Mouse (Mus musculus): ENCODE measurements around the gene H3f3b. TPM values are rescaled to one million over a fixed set of nuclear protein-coding genes. Genes with fewer than 3 reads are reported as not detected.
"Not testable (repeated sequence)": the region's sequence is repeated elsewhere in the genome, so short reads cannot be mapped to it uniquely, and the experiment has no call there.

Gene H3f3b
- polyA plus RNA-seq, 1 experiment: 908 TPM

- Histone ChIP-seq H3K27me3 (replicated peaks) (no peaks in the 10 kb centered on the region), H3K4me3 (replicated peaks) (peak overlapping the region; percentile 92), H3K4me1 (peaks cover 65% of the 10 kb centered on the region), H3K9me3 (no peaks in the 10 kb centered on the region), H3K36me3 (replicated peaks; ENCODE audit: low read length) (peaks cover 28% of the 10 kb centered on the region)
- TF ChIP-seq GATA1 (IDR thresholded peaks at IDR 0.05; ENCODE audit: borderline replicate concordance, low read length) (no peak), FLI1 (IDR thresholded peaks at IDR 0.05; ENCODE audit: low read length) (no peak)
These were observed 3.4 kb upstream of the H3f3b start for GRCm38 (mm10) chr11:116030898-116031845.

- H3K9me3 ChIP-seq: no peaks in the 10 kb centered on the region
- peaks cover 67% of the 10 kb centered on the region for H3K4me1 ChIP-seq
- H3K4me3 ChIP-seq (replicated peaks): peak within 1 kb of the TSS; percentile 92
- TF ChIP-seq GATA1 (IDR thresholded peaks at IDR 0.05; ENCODE audit: borderline replicate concordance, low read length): no peak
- TF ChIP-seq FLI1 (IDR thresholded peaks at IDR 0.05; ENCODE audit: low read length): no peak
- H3K36me3 ChIP-seq (replicated peaks; ENCODE audit: low read length): peaks cover 28% of the 10 kb centered on the region
- no peaks in the 10 kb centered on the region for H3K27me3 ChIP-seq (replicated peaks)
These were observed 2.5 kb upstream of the H3f3b start, which contains the start of gene Unk for GRCm38 (mm10) chr11:116030088-116030897. Gene Unk, plus strand, starts transcription at chr11:116030322.

GRCm38 (mm10) chr11:116029086-116029865 is 1.5 kb upstream of the H3f3b start:
- Histone ChIP-seq H3K36me3 (replicated peaks; ENCODE audit: low read length) (peaks cover 20% of the 10 kb centered on the region), H3K9me3 (no peaks in the 10 kb centered on the region), H3K4me1 (peaks cover 63% of the 10 kb centered on the region), H3K4me3 (replicated peaks) (peak overlapping the region; percentile 92), H3K27me3 (replicated peaks) (no peaks in the 10 kb centered on the region)
- TF ChIP-seq GATA1 (IDR thresholded peaks at IDR 0.05; ENCODE audit: borderline replicate concordance, low read length) (no peak), FLI1 (IDR thresholded peaks at IDR 0.05; ENCODE audit: low read length) (no peak)

- Histone ChIP-seq H3K9me3 (no peaks in the 10 kb centered on the region), H3K36me3 (replicated peaks; ENCODE audit: low read length) (peaks cover 18% of the 10 kb centered on the region), H3K4me1 (peaks cover 60% of the 10 kb centered on the region), H3K4me3 (replicated peaks) (peak overlapping the region; percentile 72), H3K27me3 (replicated peaks) (no peaks in the 10 kb centered on the region)
- TF ChIP-seq GATA1 (IDR thresholded peaks at IDR 0.05; ENCODE audit: borderline replicate concordance, low read length) (no peak), FLI1 (IDR thresholded peaks at IDR 0.05; ENCODE audit: low read length) (no peak)
These were observed 559 bp upstream of the H3f3b start for GRCm38 (mm10) chr11:116028177-116028865.

- H3K9me3 ChIP-seq: no peaks in the 10 kb centered on the region
- peaks cover 44% of the 10 kb centered on the region for H3K4me1 ChIP-seq
- peaks cover 22% of the 10 kb centered on the region for H3K36me3 ChIP-seq (replicated peaks; ENCODE audit: low read length)
- H3K27me3 ChIP-seq (replicated peaks): no peaks in the 10 kb centered on the region
- no peak for TF ChIP-seq GATA1 (IDR thresholded peaks at IDR 0.05; ENCODE audit: borderline replicate concordance, low read length)
- no peak for TF ChIP-seq FLI1 (IDR thresholded peaks at IDR 0.05; ENCODE audit: low read length)
- peak overlapping the region; percentile 56 for H3K4me3 ChIP-seq (replicated peaks)
These were observed 2.5 kb downstream of the H3f3b start for GRCm38 (mm10) chr11:116025056-116025845.

- TF ChIP-seq GATA1 (IDR thresholded peaks at IDR 0.05; ENCODE audit: borderline replicate concordance, low read length) (no peak), FLI1 (IDR thresholded peaks at IDR 0.05; ENCODE audit: low read length) (no peak)
These were observed 3.4 kb downstream of the H3f3b start for GRCm38 (mm10) chr11:116024356-116024808.

GRCm38 (mm10) chr11:116023771-116024355 is 3.9 kb downstream of the H3f3b start:
- peak; percentile 19; the same call in 1 of the 2 replicates for TF ChIP-seq FLI1 (IDR thresholded peaks at IDR 0.05; ENCODE audit: low read length)
- TF ChIP-seq GATA1 (IDR thresholded peaks at IDR 0.05; ENCODE audit: borderline replicate concordance, low read length): no peak
- H3K9me3 ChIP-seq: no peaks in the 10 kb centered on the region

More at GRCm38 (mm10) chr11:116024356-116024808, 3.4 kb downstream of the H3f3b start:
- Histone ChIP-seq H3K4me3 (replicated peaks) (peak overlapping the region; percentile 94), H3K4me1 (peaks cover 44% of the 10 kb centered on the region), H3K9me3 (no peaks in the 10 kb centered on the region), H3K36me3 (replicated peaks; ENCODE audit: low read length) (peaks cover 24% of the 10 kb centered on the region), H3K27me3 (replicated peaks) (no peaks in the 10 kb centered on the region)

GRCm38 (mm10) chr11:116023074-116023770 is 4.5 kb downstream of the H3f3b start:
- H3K27me3 ChIP-seq (replicated peaks); H3K9me3 ChIP-seq: not testable (repeated sequence)
- peak overlapping the region; percentile 94 for H3K4me3 ChIP-seq (replicated peaks)
- peaks cover 36% of the 10 kb centered on the region for H3K4me1 ChIP-seq
- H3K36me3 ChIP-seq (replicated peaks; ENCODE audit: low read length): peaks cover 24% of the 10 kb centered on the region

More at GRCm38 (mm10) chr11:116023771-116024355, 3.9 kb downstream of the H3f3b start:
- Histone ChIP-seq H3K4me3 (replicated peaks) (peak overlapping the region; percentile 94), H3K4me1 (peaks cover 41% of the 10 kb centered on the region), H3K36me3 (replicated peaks; ENCODE audit: low read length) (peaks cover 24% of the 10 kb centered on the region), H3K27me3 (replicated peaks) (no peaks in the 10 kb centered on the region)
